Mouse (Mus musculus): ENCODE measurements around the gene Tnrc18.

- TF ChIP-seq CTCF (conservative IDR thresholded peaks at IDR 0.05 in 1 of 2, IDR thresholded peaks at IDR 0.05 in 1 of 2; ENCODE audit: low read depth in 2 of 2, low read length in 2 of 2): no peak
- TF ChIP-seq E2F4 (IDR thresholded peaks at IDR 0.05; ENCODE audit: insufficient replicate concordance, low read depth, low read length): no peak
- TF ChIP-seq POLR2A (IDR thresholded peaks at IDR 0.05; ENCODE audit: low read depth, low read length): no peak
- no peak for TF ChIP-seq USF1 (IDR thresholded peaks at IDR 0.05; ENCODE audit: low read depth, low read length)
- TF ChIP-seq USF2 (conservative IDR thresholded peaks at IDR 0.05; ENCODE audit: low read depth, low read length): no peak
- TF ChIP-seq CHD2 (IDR thresholded peaks at IDR 0.05; ENCODE audit: low read length): no peak
- no peak for TF ChIP-seq RAD21 (IDR thresholded peaks at IDR 0.05; ENCODE audit: low read depth, low read length)
- no peak for TF ChIP-seq EP300 (IDR thresholded peaks at IDR 0.05; ENCODE audit: low read length)
- TF ChIP-seq PAX5 (IDR thresholded peaks at IDR 0.05; ENCODE audit: low read length): no peak
- no peak for TF ChIP-seq MEF2A (IDR thresholded peaks at IDR 0.05; ENCODE audit: borderline replicate concordance, low read depth, low read length)
- TF ChIP-seq ZNF384 (IDR thresholded peaks at IDR 0.05; ENCODE audit: low read depth, low read length): no peak
Measured at GRCm38 (mm10) chr5:142739941-142740340, 77.5 kb downstream of the Tnrc18 start.

Measured in CH12.LX (cell line).